Mouse (Mus musculus): ENCODE data around the gene Ascl3.

- TF ChIP-seq EP300 (IDR thresholded peaks at IDR 0.05; ENCODE audit: low read depth): no peak
- TF ChIP-seq CTCF (IDR thresholded peaks at IDR 0.05; ENCODE audit: low read depth): no peak
Measured at GRCm38 (mm10) chr7:109752008-109752925, 20.7 kb upstream of the Ascl3 start, which contains the start of gene Tmem9b.
